Mouse (Mus musculus): ENCODE data around the gene Tmem80. TPM values are rescaled to one million over a fixed set of nuclear protein-coding genes. Genes with fewer than 3 reads are reported as not detected.

Tmem80 gene
- polyA plus RNA-seq (2017; shearing (Covaris generic)), result 23.2 TPM

GRCm38 (mm10) chr7:141327469-141328372, at the start of gene Tmem80, which contains the start of gene Deaf1:
TSS of gene Tmem80 (plus strand) at chr7:141327739.
TSS of gene Deaf1 (minus strand) at chr7:141327690.

GRCm38 (mm10) chr7:141278766-141279590, 48.6 kb upstream of the Tmem80 start, which contains the start of gene Sct:
TSS of gene Sct (minus strand) at chr7:141279133.

GRCm38 (mm10) chr7:141291921-141292582, 35.5 kb upstream of the Tmem80 start, which contains the start of gene Drd4:
TSS of gene Drd4 (plus strand) at chr7:141292006.

GRCm38 (mm10) chr7:141338576-141339131, 11.1 kb downstream of the Tmem80 start, which contains the start of gene Eps8l2:
TSS of gene Eps8l2 (plus strand) at chr7:141338880.

Other genes with a start within 250 kb of the Tmem80 start
- 186 TPM for gene Pkp3, start 249.5 kb upstream of the Tmem80 start, polyA plus RNA-seq (2017; shearing (Covaris generic))
- gene Sigirr, start 227.2 kb upstream of the Tmem80 start, polyA plus RNA-seq (2017; shearing (Covaris generic)), result 69.4 TPM
- not detected for gene Ano9, start 209.9 kb upstream of the Tmem80 start, polyA plus RNA-seq (2017; shearing (Covaris generic))
- gene Ptdss2, start 205.4 kb upstream of the Tmem80 start, polyA plus RNA-seq (2017; shearing (Covaris generic)), result 4.1 TPM
- gene Rnh1, start 154.9 kb upstream of the Tmem80 start, polyA plus RNA-seq (2017; shearing (Covaris generic)), result 81.9 TPM
- 25.0 TPM for gene Hras, start 133.7 kb upstream of the Tmem80 start, polyA plus RNA-seq (2017; shearing (Covaris generic))
- 2.7 TPM for gene Lrrc56, start 133.6 kb upstream of the Tmem80 start, polyA plus RNA-seq (2017; shearing (Covaris generic))
- 13.5 TPM for gene Lmntd2, start 113.7 kb upstream of the Tmem80 start, polyA plus RNA-seq (2017; shearing (Covaris generic))
- 6.5 TPM for gene Rassf7, start 111.9 kb upstream of the Tmem80 start, polyA plus RNA-seq (2017; shearing (Covaris generic))
- gene Phrf1, start 99.0 kb upstream of the Tmem80 start, polyA plus RNA-seq (2017; shearing (Covaris generic)), result 95.3 TPM
- gene Irf7, start 61.3 kb upstream of the Tmem80 start, polyA plus RNA-seq (2017; shearing (Covaris generic)), result 405 TPM
- not detected for gene Cdhr5, start 51.0 kb upstream of the Tmem80 start, polyA plus RNA-seq (2017; shearing (Covaris generic))
- not detected for gene Sct, start 48.6 kb upstream of the Tmem80 start, polyA plus RNA-seq (2017; shearing (Covaris generic))
- gene Drd4, start 35.7 kb upstream of the Tmem80 start, polyA plus RNA-seq (2017; shearing (Covaris generic)), result not detected
- 53.6 TPM for gene Deaf1, start within 50 bp of the Tmem80 start, polyA plus RNA-seq (2017; shearing (Covaris generic))
- gene Eps8l2, start 11.1 kb downstream of the Tmem80 start, polyA plus RNA-seq (2017; shearing (Covaris generic)), result 0.23 TPM
- gene Taldo1, start 64.5 kb downstream of the Tmem80 start, polyA plus RNA-seq (2017; shearing (Covaris generic)), result 201 TPM
- gene Gatd1, start 86.4 kb downstream of the Tmem80 start, polyA plus RNA-seq (2017; shearing (Covaris generic)), result 23.2 TPM
- not detected for gene Cend1, start 101.8 kb downstream of the Tmem80 start, polyA plus RNA-seq (2017; shearing (Covaris generic))
- gene Slc25a22, start 110.2 kb downstream of the Tmem80 start, polyA plus RNA-seq (2017; shearing (Covaris generic)), result 51.0 TPM
- 4.1 TPM for gene Pidd1, start 116.3 kb downstream of the Tmem80 start, polyA plus RNA-seq (2017; shearing (Covaris generic))
- gene Rplp2, start 119.6 kb downstream of the Tmem80 start, polyA plus RNA-seq (2017; shearing (Covaris generic)), result 1,870 TPM
- 167 TPM for gene Pnpla2, start 127.5 kb downstream of the Tmem80 start, polyA plus RNA-seq (2017; shearing (Covaris generic))
- gene Cracr2b, start 133.4 kb downstream of the Tmem80 start, polyA plus RNA-seq (2017; shearing (Covaris generic)), result not detected
- gene Cd151, start 139.7 kb downstream of the Tmem80 start, polyA plus RNA-seq (2017; shearing (Covaris generic)), result 3.2 TPM
- 24.2 TPM for gene Polr2l, start 147.4 kb downstream of the Tmem80 start, polyA plus RNA-seq (2017; shearing (Covaris generic))
- 0.55 TPM for gene Tspan4, start 147.5 kb downstream of the Tmem80 start, polyA plus RNA-seq (2017; shearing (Covaris generic))
- 16.0 TPM for gene Chid1, start 212.1 kb downstream of the Tmem80 start, polyA plus RNA-seq (2017; shearing (Covaris generic))
- gene Ap2a2, start 234.4 kb downstream of the Tmem80 start, polyA plus RNA-seq (2017; shearing (Covaris generic)), result 50.4 TPM